Mouse (Mus musculus) activated CD4-positive, CD25-positive, alpha-beta regulatory T cell, adult 4 months (primary cell): ENCODE measurements around the gene Ostn. TPM values are rescaled to one million over a fixed set of nuclear protein-coding genes. Genes with fewer than 3 reads are reported as not detected.
"Not testable (repeated sequence)": the region's sequence is repeated elsewhere in the genome, so short reads cannot be mapped to it uniquely, and the experiment has no call there.

Experiments
- ATAC-seq: one replicate; pipeline ENCODE4 v1.8.0; 2017
- polyA plus RNA-seq, 2 experiments: library from polyadenylated mRNA; unstranded; fragments of 100-300 nt; shearing (Covaris generic); gene quantifications; one replicate each; pipeline ENCODE4 v1.2.1; 2017

Gene Ostn
- under 1 TPM in 1 of 2 experiments, not detected in 1; 0.24 TPM for polyA plus RNA-seq

- ATAC-seq, result not testable (repeated sequence)
These were observed at the start of gene Ostn for GRCm38 (mm10) chr16:27307189-27307588. Gene Ostn (plus strand): TSS chr16:27307489.

GRCm38 (mm10) chr16:27268748-27269147 is 38.5 kb upstream of the Ostn start:
- no peak for ATAC-seq

GRCm38 (mm10) chr16:27287410-27287809 is 19.9 kb upstream of the Ostn start:
- ATAC-seq, result no peak

- no peak for ATAC-seq
These were observed 10.8 kb upstream of the Ostn start for GRCm38 (mm10) chr16:27296508-27296907.

- no peak for ATAC-seq
These were observed 10.4 kb upstream of the Ostn start for GRCm38 (mm10) chr16:27296929-27297328.

- no peak for ATAC-seq
These were observed 11.8 kb downstream of the Ostn start for GRCm38 (mm10) chr16:27319099-27319498.

- no peak for ATAC-seq
These were observed 14.8 kb downstream of the Ostn start for GRCm38 (mm10) chr16:27322047-27322446.

GRCm38 (mm10) chr16:27326463-27326862 is 19.2 kb downstream of the Ostn start:
- no peak for ATAC-seq

- no peak for ATAC-seq
These were observed 40.2 kb downstream of the Ostn start for GRCm38 (mm10) chr16:27347521-27347920.

GRCm38 (mm10) chr16:27348359-27348758 is 41.1 kb downstream of the Ostn start:
- ATAC-seq, result no peak

- peak; percentile 99 for ATAC-seq
These were observed 41.9 kb downstream of the Ostn start for GRCm38 (mm10) chr16:27349235-27349634.

GRCm38 (mm10) chr16:27349878-27350532 is 42.7 kb downstream of the Ostn start:
- no peak for ATAC-seq

GRCm38 (mm10) chr16:27354464-27354863 is 47.2 kb downstream of the Ostn start:
- peak; percentile 64 for ATAC-seq

- no peak for ATAC-seq
These were observed 52.8 kb downstream of the Ostn start for GRCm38 (mm10) chr16:27360059-27360458.

- ATAC-seq, result no peak
These were observed 62.9 kb downstream of the Ostn start, which contains the start of gene Uts2b for GRCm38 (mm10) chr16:27370191-27370590. Gene Uts2b (minus strand): TSS chr16:27370239.

- no peak for ATAC-seq
These were observed 63.4 kb downstream of the Ostn start for GRCm38 (mm10) chr16:27370700-27371099.

GRCm38 (mm10) chr16:27374139-27374538 is 66.8 kb downstream of the Ostn start:
- ATAC-seq, result no peak

- ATAC-seq, result no peak
These were observed 68.0 kb downstream of the Ostn start for GRCm38 (mm10) chr16:27375318-27375717.

GRCm38 (mm10) chr16:27376556-27376955 is 69.3 kb downstream of the Ostn start:
- no peak for ATAC-seq

- no peak for ATAC-seq
These were observed 74.9 kb downstream of the Ostn start for GRCm38 (mm10) chr16:27382217-27382616.

GRCm38 (mm10) chr16:27384893-27385603 is 77.8 kb downstream of the Ostn start:
- no peak for ATAC-seq

GRCm38 (mm10) chr16:27385649-27386048 is 78.4 kb downstream of the Ostn start:
- no peak for ATAC-seq

- no peak for ATAC-seq
These were observed 79.6 kb downstream of the Ostn start for GRCm38 (mm10) chr16:27386850-27387407.
